Mouse (Mus musculus): ENCODE data around the gene Itgb4. TPM values are rescaled to one million over a fixed set of nuclear protein-coding genes. Genes with fewer than 3 reads are reported as not detected.

Gene Itgb4
- 1.2 and 3.9 TPM in 2 replicates for polyA plus RNA-seq (2015; fragmentation: Nextera tagmentation; extraction: Ambion mirVana)

DNA sequence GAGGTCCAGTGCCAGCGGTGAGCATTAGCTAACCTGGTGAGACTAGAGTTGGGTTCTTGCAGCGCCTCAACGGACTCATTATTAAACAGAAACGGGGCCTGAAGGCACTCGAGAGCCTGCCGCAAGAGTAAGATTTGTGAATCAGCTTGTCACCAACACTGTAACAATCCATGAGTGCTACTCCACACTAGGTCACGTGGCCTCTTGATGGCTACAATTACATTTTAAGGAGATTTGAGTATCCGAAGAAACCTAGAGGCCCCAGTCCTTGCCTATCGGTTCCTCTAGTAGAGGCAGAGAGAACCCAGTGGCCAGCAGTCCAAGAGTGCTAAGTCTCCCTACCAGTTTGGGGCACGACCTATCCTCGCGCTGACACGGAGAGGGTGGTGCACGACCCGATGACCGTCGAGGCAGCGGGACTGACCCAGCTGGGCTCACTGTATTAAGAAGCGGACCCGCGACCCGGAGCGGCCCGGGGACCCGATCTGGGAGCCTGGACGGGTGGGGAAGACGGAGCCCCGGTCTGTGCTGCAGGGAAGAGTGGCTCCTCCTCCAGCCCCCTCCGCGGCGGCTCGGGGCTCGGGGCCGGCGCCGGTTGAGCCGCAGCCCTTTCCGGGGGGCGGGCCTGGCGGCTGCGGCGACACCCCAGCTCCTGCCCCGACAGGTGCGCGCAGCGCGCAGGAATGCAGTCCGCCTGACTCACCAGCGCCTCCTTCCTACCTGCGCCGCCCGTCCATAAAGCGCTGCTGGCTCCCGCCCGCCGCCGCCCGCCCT lies at the start of gene Itgb4:
Gene Itgb4, plus strand, starts transcription at position 401 of the 774 bp plus-strand sequence.
- WGBS: 14% methylated on average over 39 of the region's 58 CpGs
- H3K36me3 ChIP-seq: no peaks in the 10 kb centered on the region
- H3K4me3 ChIP-seq: peak within 1 kb of the TSS; percentile 55
- H3K9ac ChIP-seq: peak within 1 kb of the TSS; percentile 44
- peaks cover 15% of the 10 kb centered on the region for H3K4me1 ChIP-seq (replicated peaks)
- no peaks in the 10 kb centered on the region for H3K9me3 ChIP-seq (replicated peaks)
- peak within 1 kb of the TSS; percentile 89 for H3K4me2 ChIP-seq
- peaks cover 62% of the 10 kb centered on the region for H3K27me3 ChIP-seq
- H3K27ac ChIP-seq: no peak within 1 kb of the TSS
- peak; percentile 51 for ATAC-seq (replicated peaks; ENCODE audit: insufficient number of reproducible peaks, insufficient read depth, low FRiP score, low read depth)

GRCm38 (mm10) chr11:115929031-115929430 lies 45.5 kb upstream of the Itgb4 start:
- Histone ChIP-seq H3K9ac (no peak overlapping the region), H3K4me1 (replicated peaks) (peaks cover 10% of the 10 kb centered on the region), H3K4me3 (no peak overlapping the region), H3K36me3 (peaks cover 6% of the 10 kb centered on the region; the same call in 1 of the 2 replicates), H3K9me3 (replicated peaks) (no peaks in the 10 kb centered on the region), H3K4me2 (no peak overlapping the region), H3K27ac (no peak overlapping the region), H3K27me3 (no peaks in the 10 kb centered on the region)
- no peak for ATAC-seq (replicated peaks; ENCODE audit: insufficient number of reproducible peaks, insufficient read depth, low FRiP score, low read depth)
- WGBS: 87% methylated on average over 8 of the region's 8 CpGs

DNA sequence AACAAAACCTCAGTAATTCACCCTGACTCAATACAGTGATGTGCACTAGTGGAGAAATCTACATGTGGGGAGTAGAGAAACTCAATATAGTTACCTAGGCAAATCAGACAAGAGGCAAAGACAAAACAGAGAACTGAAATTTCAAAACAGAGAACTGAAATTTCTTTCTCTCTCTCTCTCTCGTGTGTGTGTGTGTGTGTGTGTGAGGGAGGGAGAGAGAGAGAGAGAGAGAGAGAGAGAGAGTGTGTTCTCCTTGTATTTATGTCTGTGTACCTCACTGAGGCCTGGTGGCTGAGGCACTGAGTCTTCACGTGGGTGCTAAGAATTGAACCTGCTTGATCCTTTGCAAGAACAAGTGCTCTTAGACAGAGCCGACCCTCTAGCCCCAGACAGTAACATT lies 44.7 kb upstream of the Itgb4 start:
- Histone ChIP-seq H3K4me3 (no peak overlapping the region), H3K4me2 (no peak overlapping the region), H3K9ac (no peak overlapping the region), H3K4me1 (replicated peaks) (peaks cover 18% of the 10 kb centered on the region), H3K36me3 (peaks cover 6% of the 10 kb centered on the region; the same call in 1 of the 2 replicates), H3K27ac (no peak overlapping the region), H3K9me3 (replicated peaks) (no peaks in the 10 kb centered on the region), H3K27me3 (no peaks in the 10 kb centered on the region)
- 61% methylated on average over 3 of the region's 3 CpGs for WGBS
- ATAC-seq (replicated peaks; ENCODE audit: insufficient number of reproducible peaks, insufficient read depth, low FRiP score, low read depth): no peak

- Histone ChIP-seq H3K27me3 (no peaks in the 10 kb centered on the region), H3K4me1 (replicated peaks) (peaks cover 19% of the 10 kb centered on the region), H3K9ac (no peak overlapping the region), H3K9me3 (replicated peaks) (no peaks in the 10 kb centered on the region), H3K4me3 (no peak overlapping the region), H3K4me2 (no peak overlapping the region), H3K36me3 (peaks cover 9% of the 10 kb centered on the region; the same call in 1 of the 2 replicates), H3K27ac (no peak overlapping the region)
- WGBS: 55% methylated on average over 3 of the region's 3 CpGs
- no peak for ATAC-seq (replicated peaks; ENCODE audit: insufficient number of reproducible peaks, insufficient read depth, low FRiP score, low read depth)
These were observed 43.3 kb upstream of the Itgb4 start for GRCm38 (mm10) chr11:115931235-115931634.

DNA sequence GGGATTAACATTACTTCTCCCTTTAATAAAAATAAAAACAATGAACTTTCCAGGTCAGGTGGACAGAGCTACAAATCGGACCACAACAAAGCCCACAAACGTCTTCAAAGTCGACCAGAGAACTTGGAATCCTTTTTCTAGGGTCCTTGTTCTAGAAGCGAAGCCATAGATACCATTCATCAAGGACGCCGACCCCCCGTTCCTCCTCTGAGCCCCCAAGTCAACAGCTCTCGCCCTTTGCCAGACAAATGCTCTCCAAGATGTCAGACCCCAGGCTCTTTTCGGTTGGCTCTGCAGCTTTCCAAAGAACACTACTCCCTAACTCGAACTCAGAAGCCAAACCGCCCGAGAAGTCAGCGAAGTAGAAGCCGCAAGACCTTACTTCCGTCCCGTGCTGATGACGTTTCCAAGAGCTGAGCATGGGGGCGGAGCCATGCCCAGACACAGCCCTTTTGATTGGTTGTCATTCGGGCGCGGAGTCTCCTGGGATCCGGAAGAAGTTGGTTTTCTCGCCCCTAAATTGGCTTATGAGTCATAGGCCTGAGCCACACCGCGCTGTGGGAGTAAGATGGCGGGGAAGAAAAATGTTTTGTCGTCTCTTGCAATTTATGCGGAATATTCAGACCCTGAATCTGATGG lies 41.3 kb upstream of the Itgb4 start, which contains the start of the genes Sap30bp and Recql5:
Gene Sap30bp, plus strand, starts transcription at position 175 of the 639 bp plus-strand sequence.
Gene Recql5, minus strand, starts transcription at position 370 of the 639 bp plus-strand sequence.
- H3K27me3 ChIP-seq: no peaks in the 10 kb centered on the region
- peak within 1 kb of the TSS; percentile 86 for H3K4me2 ChIP-seq
- H3K27ac ChIP-seq: peak within 1 kb of the TSS; percentile 43; the same call in 1 of the 2 replicates
- peak within 1 kb of the TSS; percentile 90 for H3K4me3 ChIP-seq
- peak within 1 kb of the TSS; percentile 72 for H3K9ac ChIP-seq
- H3K36me3 ChIP-seq: peaks cover 26% of the 10 kb centered on the region
- ATAC-seq (replicated peaks; ENCODE audit: insufficient number of reproducible peaks, insufficient read depth, low FRiP score, low read depth): peak; percentile 99
- peaks cover 19% of the 10 kb centered on the region for H3K4me1 ChIP-seq (replicated peaks)
- under 1% methylated on average over 28 of the region's 28 CpGs for WGBS
- H3K9me3 ChIP-seq (replicated peaks): no peaks in the 10 kb centered on the region

DNA sequence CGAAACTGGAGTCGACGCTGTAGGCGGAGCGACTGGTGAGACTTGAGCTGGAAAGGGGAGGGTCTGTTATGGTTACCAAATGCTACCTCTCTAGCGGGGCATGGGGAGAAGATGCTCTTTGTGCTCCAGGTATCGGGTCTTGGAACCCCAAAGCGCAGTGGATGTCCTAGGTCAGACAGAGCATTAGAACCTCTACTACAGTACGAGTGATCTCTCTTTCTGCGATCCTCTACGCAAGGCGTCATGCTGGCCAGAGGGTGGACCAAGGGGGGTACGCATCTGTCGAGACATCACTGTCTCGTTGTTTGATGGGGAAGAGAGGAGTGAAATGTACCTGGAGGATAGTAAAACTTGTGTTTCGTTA lies 40.8 kb upstream of the Itgb4 start:
- Histone ChIP-seq H3K36me3 (peaks cover 29% of the 10 kb centered on the region), H3K27ac (peak overlapping the region; percentile 43; the same call in 1 of the 2 replicates), H3K9ac (peak overlapping the region; percentile 72), H3K4me2 (peak overlapping the region; percentile 86), H3K27me3 (no peaks in the 10 kb centered on the region), H3K4me1 (replicated peaks) (peaks cover 19% of the 10 kb centered on the region), H3K9me3 (replicated peaks) (no peaks in the 10 kb centered on the region), H3K4me3 (peak overlapping the region; percentile 90)
- peak; percentile 25 for ATAC-seq (replicated peaks; ENCODE audit: insufficient number of reproducible peaks, insufficient read depth, low FRiP score, low read depth)
- under 1% methylated on average over 16 of the region's 16 CpGs for WGBS

GRCm38 (mm10) chr11:115939690-115940329 lies 34.7 kb upstream of the Itgb4 start:
- no peak for ATAC-seq (replicated peaks; ENCODE audit: insufficient number of reproducible peaks, insufficient read depth, low FRiP score, low read depth)
- Histone ChIP-seq H3K27ac (no peak overlapping the region), H3K27me3 (no peaks in the 10 kb centered on the region), H3K4me1 (replicated peaks) (peaks cover 2% of the 10 kb centered on the region), H3K4me2 (no peak overlapping the region), H3K9ac (no peak overlapping the region), H3K36me3 (peaks cover 64% of the 10 kb centered on the region), H3K4me3 (no peak overlapping the region), H3K9me3 (replicated peaks) (no peaks in the 10 kb centered on the region)
- 33% methylated on average over 6 of the region's 6 CpGs for WGBS

DNA sequence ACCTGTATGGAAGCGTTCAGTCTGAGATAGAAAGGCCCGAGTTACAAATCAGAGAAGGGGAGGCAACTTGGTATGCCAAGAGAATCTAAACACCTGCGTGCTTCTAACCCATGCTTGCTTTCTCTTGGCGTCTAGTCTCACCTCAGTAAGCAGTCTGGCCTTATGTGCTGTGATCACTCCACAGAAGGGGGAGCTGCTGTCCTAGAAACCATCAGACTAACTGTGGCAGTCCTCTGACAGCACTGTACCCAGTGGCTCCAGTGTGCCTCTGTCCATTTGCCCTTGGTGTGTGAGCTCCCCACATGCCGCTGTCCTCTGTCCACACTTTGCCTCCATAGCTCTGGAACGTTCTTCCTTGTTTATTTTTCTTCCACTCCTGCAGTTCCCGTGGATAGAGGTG lies 32.5 kb upstream of the Itgb4 start:
- no peak for ATAC-seq (replicated peaks; ENCODE audit: insufficient number of reproducible peaks, insufficient read depth, low FRiP score, low read depth)
- no peaks in the 10 kb centered on the region for H3K9me3 ChIP-seq (replicated peaks)
- H3K36me3 ChIP-seq: peaks cover 61% of the 10 kb centered on the region
- no peaks in the 10 kb centered on the region for H3K27me3 ChIP-seq
- no peak overlapping the region for H3K4me3 ChIP-seq
- no peak overlapping the region for H3K9ac ChIP-seq
- H3K4me1 ChIP-seq (replicated peaks): no peaks in the 10 kb centered on the region
- no peak overlapping the region for H3K27ac ChIP-seq
- no peak overlapping the region for H3K4me2 ChIP-seq
- 80% methylated on average over 7 of the region's 7 CpGs for WGBS

DNA sequence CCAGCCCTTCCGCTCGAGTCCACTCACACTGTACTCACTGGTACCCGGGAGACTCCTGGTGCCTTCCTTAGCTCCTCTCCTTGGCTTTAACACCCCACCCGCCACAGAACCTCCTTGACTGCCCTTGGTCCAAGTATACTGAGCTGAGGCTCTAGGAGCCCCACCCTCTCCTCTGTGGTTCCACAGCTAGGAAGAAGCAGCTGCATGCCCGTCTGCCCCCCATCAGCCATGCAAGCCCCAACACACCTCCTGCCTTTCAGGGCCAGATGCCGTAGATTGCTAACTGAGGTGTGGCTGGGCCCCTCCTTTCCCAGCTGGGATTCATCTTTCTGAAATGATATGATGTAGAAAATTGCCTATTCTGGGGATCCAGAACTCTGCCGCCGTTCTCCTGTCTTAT lies 29.3 kb upstream of the Itgb4 start:
- H3K4me3 ChIP-seq: no peak overlapping the region
- no peaks in the 10 kb centered on the region for H3K9me3 ChIP-seq (replicated peaks)
- H3K36me3 ChIP-seq: peaks cover 43% of the 10 kb centered on the region
- ATAC-seq (replicated peaks; ENCODE audit: insufficient number of reproducible peaks, insufficient read depth, low FRiP score, low read depth): no peak
- no peaks in the 10 kb centered on the region for H3K27me3 ChIP-seq
- H3K9ac ChIP-seq: no peak overlapping the region
- H3K27ac ChIP-seq: no peak overlapping the region
- WGBS: 87% methylated on average over 8 of the region's 8 CpGs
- 0 out of 2 replicates have a peak, but pooled peaks cover 5% of the 10 kb centered on the region for H3K4me1 ChIP-seq (replicated peaks)
- no peak overlapping the region for H3K4me2 ChIP-seq

DNA sequence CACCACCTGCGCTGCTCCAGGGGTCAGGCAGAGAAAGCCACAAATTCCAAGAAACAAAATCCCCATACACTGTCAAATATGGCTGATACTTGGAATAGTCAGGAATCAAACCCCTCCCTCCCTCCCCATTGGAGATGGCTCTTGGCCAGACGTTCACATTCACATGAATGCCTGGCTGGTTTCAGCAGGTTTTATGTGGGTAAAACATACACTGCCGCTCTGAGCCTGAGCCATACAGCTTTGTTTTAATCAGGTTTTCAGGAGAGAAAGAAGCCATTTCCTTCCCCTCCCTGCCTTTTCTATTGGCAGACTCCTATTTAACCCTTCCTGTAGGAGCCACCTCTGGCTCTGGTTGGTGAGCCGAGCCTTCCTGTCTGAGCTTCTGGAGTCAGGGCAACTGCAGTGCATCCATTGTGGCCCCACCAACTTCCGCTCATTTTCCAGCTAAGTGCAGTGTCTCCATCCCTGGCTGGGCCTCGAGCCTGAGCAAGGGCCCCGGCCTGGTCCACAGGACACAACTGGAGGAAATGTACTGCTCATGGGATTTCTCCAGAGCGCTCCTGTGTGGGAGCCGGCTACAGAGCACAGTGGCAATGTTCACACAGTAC lies 28.2 kb upstream of the Itgb4 start:
- ATAC-seq (replicated peaks; ENCODE audit: insufficient number of reproducible peaks, insufficient read depth, low FRiP score, low read depth): 0 out of 2 replicates have a peak, but pooled peaks have one; percentile 36
- 79% methylated on average over 9 of the region's 9 CpGs for WGBS
- no peaks in the 10 kb centered on the region for H3K9me3 ChIP-seq (replicated peaks)
- H3K4me3 ChIP-seq: no peak overlapping the region
- no peak overlapping the region for H3K4me2 ChIP-seq
- peaks cover 44% of the 10 kb centered on the region for H3K36me3 ChIP-seq
- H3K27me3 ChIP-seq: no peaks in the 10 kb centered on the region
- H3K9ac ChIP-seq: no peak overlapping the region
- 0 out of 2 replicates have a peak, but pooled peaks cover 5% of the 10 kb centered on the region for H3K4me1 ChIP-seq (replicated peaks)
- peak overlapping the region; percentile 52 for H3K27ac ChIP-seq

DNA sequence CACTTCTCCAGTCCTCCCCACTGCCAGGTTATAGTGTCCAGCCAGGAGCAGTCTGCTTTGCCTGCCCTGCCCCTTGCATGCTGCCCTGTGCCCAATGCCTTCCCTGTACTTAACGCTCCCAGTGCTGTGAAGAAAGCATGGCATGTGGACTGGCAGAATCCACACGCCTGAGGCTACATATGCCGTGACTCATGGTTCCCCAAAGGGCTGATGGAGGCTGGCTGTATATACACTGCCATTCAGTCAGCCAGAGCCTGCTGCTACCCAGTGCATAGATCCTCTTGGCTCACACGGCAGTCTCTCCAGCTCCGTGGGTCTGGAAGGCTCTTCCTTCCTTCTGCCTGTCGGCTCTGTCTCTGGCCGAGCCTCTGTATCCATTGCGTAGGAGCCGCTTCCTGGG lies 26.2 kb upstream of the Itgb4 start:
- Histone ChIP-seq H3K9ac (no peak overlapping the region), H3K27me3 (no peaks in the 10 kb centered on the region), H3K4me3 (no peak overlapping the region), H3K27ac (no peak overlapping the region), H3K4me2 (no peak overlapping the region), H3K9me3 (replicated peaks) (no peaks in the 10 kb centered on the region), H3K36me3 (peaks cover 43% of the 10 kb centered on the region), H3K4me1 (replicated peaks) (0 out of 2 replicates have a peak, but pooled peaks cover 11% of the 10 kb centered on the region)
- ATAC-seq (replicated peaks; ENCODE audit: insufficient number of reproducible peaks, insufficient read depth, low FRiP score, low read depth): no peak
- WGBS: 86% methylated on average over 9 of the region's 9 CpGs
